Mouse (Mus musculus): Measurements from ENCODE around the gene Gtpbp6. TPM values are rescaled to one million over a fixed set of nuclear protein-coding genes. Genes with fewer than 3 reads are reported as not detected.

The Gtpbp6 gene
- polyA plus RNA-seq (2014; fragmentation: Illumina TruSeq; extraction: RNeasy Lipid Tissue Mini Kit (QIAGEN cat#74804); ENCODE audit: low read depth, low replicate concordance): not detected

DNA sequence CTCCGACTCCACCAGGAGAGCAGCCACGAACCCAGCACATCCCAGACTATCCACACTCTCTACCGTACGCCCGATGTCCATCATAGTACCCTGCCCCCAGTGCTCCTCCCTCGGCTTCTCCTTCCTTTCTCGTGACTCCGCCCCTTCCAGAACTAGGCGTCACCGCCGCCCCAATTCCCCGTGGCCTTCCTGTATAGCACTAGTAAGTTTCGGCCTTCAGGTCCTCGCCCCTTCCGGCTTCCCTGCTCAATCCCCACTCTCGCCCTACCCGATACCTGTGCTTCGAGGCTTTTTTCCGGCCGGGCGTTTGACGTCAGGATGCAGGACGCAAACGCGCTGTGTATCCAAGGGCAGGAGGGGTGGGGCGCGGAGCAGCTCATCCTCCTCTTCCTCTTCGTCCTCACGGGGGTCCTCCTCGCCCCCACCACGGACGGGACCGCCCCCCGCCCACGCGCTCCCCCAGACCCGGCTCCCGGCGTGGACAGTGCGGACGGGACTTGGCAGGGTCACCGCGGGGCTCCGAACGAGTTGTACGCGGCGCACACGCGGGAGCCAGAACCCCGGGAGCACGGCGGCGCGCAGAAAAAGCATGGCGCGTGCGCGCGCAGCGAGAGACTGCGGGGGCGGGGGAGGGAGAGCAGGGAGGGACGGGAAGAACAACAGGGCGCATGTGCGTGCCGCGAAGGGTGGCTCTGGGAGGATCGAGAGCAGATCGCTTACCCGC lies at the start of gene Gtpbp6:
TSS of gene Gtpbp6 (minus strand) at position 617 of the 724 bp plus-strand sequence.

DNA sequence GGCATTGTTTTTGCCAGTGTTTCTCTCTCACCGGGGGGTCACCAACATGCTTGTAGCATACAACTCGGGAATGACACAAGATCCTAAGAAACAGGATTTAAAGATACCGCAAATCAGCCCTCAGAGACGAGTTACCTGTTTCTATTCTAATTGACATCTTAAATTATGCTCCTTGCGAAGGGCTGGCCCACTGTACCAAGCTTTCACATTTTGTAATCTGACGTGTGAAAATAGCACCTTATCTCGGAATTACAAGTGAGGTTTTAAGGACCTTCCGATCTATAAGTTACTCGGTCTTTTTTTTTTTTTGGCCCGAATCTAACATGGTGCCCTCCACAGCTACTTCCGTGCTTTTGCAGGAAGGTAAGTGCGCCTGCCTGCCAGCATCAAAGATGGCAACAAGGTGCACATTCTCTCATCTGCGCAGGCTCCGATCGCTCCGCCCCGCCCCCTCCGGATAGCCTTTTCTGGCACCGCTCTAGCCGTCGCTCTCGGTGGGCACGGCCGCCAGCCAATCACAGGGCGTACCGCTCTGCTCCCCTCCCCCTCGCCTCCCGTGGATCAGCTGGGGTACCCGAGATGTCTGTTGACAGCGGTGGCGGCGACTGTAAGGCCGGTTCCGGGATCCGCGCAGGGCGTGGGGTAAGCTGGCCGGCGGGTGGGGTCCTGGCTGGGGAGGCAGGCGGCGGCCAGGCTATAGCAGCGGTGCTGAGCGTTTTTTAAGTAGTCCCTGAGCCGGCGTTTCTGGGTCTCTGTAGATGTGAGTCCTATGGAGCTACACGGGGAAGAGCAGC lies 27.5 kb upstream of the Gtpbp6 start, which contains the start of gene Chfr:
TSS of gene Chfr (plus strand) at position 550 of the 794 bp plus-strand sequence.

DNA sequence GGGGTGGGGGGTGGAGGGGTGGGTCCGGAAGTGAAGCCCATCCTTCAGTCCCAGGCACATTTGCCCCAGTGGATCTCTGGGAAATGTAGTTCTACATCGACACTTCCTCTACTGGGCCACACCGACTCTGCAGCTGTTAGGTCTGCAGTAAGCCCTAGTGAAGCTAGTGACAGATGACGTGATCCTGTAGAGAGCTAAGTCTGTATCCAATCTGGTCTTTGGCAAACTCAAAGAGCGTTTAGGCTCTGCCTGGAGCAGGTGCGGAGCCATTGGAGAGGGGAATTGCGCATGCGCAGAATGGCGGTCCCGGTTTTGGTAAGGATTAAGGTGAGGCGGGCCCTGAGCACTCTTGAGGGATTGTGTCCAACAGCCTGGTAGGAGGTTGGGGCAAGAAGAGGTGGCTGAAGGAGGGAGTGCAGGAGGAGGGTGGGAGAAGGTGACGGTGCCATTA lies 2.0 kb upstream of the Gtpbp6 start, which contains the start of gene Zfp605:
TSS of gene Zfp605 (plus strand) at position 102 of the 451 bp plus-strand sequence.

DNA sequence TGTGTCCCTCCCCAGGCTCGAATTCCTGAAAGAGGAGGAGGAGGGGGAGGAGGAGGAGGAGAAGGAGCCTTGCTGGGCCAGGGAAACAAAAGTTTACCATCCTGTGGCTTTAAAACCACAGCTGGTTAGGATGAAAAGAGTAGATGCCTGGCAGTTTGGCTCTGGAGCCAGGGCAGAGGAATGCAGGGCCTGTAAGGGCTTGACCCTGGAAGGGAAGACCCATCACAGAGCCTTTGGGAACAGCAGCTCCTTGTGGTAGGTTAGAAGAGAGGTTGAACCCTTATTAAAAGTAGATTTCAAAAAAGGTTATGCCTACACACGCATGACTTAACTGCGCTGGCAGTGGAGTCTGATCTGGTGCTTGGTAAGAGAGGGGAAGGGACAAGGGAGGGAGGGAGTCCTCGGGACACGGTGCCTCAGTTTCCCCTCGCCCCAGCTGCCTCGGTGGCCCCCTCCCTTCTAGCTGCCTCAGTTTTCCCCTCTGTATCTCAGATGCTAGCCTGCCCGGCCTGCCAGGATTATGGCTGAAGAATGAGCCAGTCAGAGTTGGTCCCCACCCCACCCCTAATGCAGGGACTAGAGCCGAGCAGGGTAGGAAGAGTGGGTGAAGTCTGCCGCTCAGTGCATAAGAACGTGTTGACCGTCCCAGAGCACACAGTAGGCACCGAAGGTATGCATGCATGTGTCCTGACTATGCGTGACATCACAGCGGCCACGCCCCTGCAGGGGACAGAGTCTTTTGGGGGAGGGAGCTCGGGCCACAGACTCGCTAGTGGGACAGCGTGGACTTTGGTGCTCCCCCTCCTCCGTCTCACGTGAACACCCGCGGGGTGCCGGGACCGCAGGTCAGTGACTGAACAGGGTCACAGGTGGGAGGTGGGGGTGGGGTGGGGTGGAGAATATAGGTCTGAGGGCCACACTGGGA lies 8.1 kb downstream of the Gtpbp6 start, which contains the start of gene Plcxd1:
TSS of gene Plcxd1 (plus strand) at position 314 of the 925 bp plus-strand sequence.

DNA sequence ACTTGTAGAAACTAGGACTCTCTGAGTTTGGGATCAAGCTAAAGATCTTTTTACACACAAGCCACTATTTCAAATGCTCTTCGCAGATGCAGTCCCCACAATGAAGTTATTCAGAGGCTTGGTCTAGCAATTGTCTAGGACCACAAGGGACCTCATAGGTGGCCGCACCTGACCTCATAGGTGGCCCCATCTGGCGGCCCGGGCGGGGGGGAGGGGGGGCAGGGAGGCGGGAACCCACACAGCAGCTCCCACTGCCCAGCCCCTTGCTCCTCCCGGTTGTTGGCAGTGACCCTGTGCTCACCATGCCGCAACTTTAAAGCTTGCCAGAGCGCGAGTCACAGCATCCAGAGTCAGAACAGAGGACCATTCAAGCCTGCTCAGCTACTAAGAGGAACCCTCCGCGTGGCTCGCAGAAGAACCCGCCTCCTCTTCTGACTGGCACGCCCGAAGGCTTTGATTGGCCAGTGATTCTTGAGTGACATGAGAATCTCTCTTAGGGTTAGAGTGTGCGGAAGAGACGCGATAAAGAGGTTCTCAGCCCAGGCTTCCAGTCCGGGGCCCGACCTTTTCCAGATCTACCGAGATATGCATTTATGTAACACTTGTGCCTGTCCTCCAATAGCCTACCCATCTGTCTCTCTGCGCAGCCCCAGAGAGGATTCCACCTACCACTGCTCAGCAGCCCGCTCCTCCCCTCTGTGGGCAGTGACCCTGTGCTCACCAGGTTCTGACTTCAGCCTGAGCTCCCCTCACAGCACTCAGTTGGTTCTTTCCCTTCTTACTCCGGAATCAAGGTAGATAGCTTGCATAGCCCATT lies 13.8 kb downstream of the Gtpbp6 start, which contains the start of gene Gm35315:
TSS of gene Gm35315 (minus strand) at position 391 of the 817 bp plus-strand sequence.

DNA sequence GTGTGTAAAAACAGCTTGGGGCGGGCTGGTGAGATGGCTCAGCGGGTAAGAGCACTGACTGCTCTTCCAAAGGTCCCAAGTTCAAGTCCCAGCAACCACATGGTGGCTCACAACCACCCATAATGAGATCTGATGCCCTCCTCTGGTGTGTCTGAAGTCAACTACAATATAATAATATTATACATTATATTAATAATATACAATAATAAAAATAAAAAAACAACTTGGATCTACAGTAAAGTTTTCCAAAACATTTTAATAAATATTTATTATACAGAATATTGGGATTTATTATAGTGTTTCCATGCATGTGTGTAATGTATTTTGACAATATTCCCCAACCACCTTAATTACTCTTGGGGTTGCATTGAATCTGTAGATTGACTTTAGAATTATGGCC lies 35.6 kb downstream of the Gtpbp6 start, which contains the start of gene Gm17655:
TSS of gene Gm17655 (minus strand) at position 101 of the 400 bp plus-strand sequence.

Other genes with a start within 250 kb of the Gtpbp6 start
- 27.5 TPM for gene Gm15446, start 184.8 kb downstream of the Gtpbp6 start, polyA plus RNA-seq (2014; fragmentation: Illumina TruSeq; extraction: RNeasy Lipid Tissue Mini Kit (QIAGEN cat#74804); ENCODE audit: low read depth, low replicate concordance)
- gene Zfp932, start 111.7 kb downstream of the Gtpbp6 start, polyA plus RNA-seq (2014; fragmentation: Illumina TruSeq; extraction: RNeasy Lipid Tissue Mini Kit (QIAGEN cat#74804); ENCODE audit: low read depth, low replicate concordance): 114 TPM
- gene Gm17655, start 35.7 kb downstream of the Gtpbp6 start, polyA plus RNA-seq (2014; fragmentation: Illumina TruSeq; extraction: RNeasy Lipid Tissue Mini Kit (QIAGEN cat#74804); ENCODE audit: low read depth, low replicate concordance): 15.3 TPM
- 1.6 TPM for gene Gm35315, start 13.8 kb downstream of the Gtpbp6 start, polyA plus RNA-seq (2014; fragmentation: Illumina TruSeq; extraction: RNeasy Lipid Tissue Mini Kit (QIAGEN cat#74804); ENCODE audit: low read depth, low replicate concordance)
- not detected for gene Plcxd1, start 8.2 kb downstream of the Gtpbp6 start, polyA plus RNA-seq (2014; fragmentation: Illumina TruSeq; extraction: RNeasy Lipid Tissue Mini Kit (QIAGEN cat#74804); ENCODE audit: low read depth, low replicate concordance)
- gene Zfp605, start 1.9 kb upstream of the Gtpbp6 start, polyA plus RNA-seq (2014; fragmentation: Illumina TruSeq; extraction: RNeasy Lipid Tissue Mini Kit (QIAGEN cat#74804); ENCODE audit: low read depth, low replicate concordance): 17.5 TPM
- gene Chfr, start 27.6 kb upstream of the Gtpbp6 start, polyA plus RNA-seq (2014; fragmentation: Illumina TruSeq; extraction: RNeasy Lipid Tissue Mini Kit (QIAGEN cat#74804); ENCODE audit: low read depth, low replicate concordance): 20.0 TPM
- gene Golga3, start 68.5 kb upstream of the Gtpbp6 start, polyA plus RNA-seq (2014; fragmentation: Illumina TruSeq; extraction: RNeasy Lipid Tissue Mini Kit (QIAGEN cat#74804); ENCODE audit: low read depth, low replicate concordance): 21.9 TPM
- gene Ankle2, start 122.8 kb upstream of the Gtpbp6 start, polyA plus RNA-seq (2014; fragmentation: Illumina TruSeq; extraction: RNeasy Lipid Tissue Mini Kit (QIAGEN cat#74804); ENCODE audit: low read depth, low replicate concordance): 76.6 TPM
- gene Pgam5, start 161.7 kb upstream of the Gtpbp6 start, polyA plus RNA-seq (2014; fragmentation: Illumina TruSeq; extraction: RNeasy Lipid Tissue Mini Kit (QIAGEN cat#74804); ENCODE audit: low read depth, low replicate concordance): 46.5 TPM
- gene Pxmp2, start 178.0 kb upstream of the Gtpbp6 start, polyA plus RNA-seq (2014; fragmentation: Illumina TruSeq; extraction: RNeasy Lipid Tissue Mini Kit (QIAGEN cat#74804); ENCODE audit: low read depth, low replicate concordance): 8.0 TPM
- 2.6 TPM for gene Pole, start 178.1 kb upstream of the Gtpbp6 start, polyA plus RNA-seq (2014; fragmentation: Illumina TruSeq; extraction: RNeasy Lipid Tissue Mini Kit (QIAGEN cat#74804); ENCODE audit: low read depth, low replicate concordance)
- not detected for gene P2rx2, start 235.0 kb upstream of the Gtpbp6 start, polyA plus RNA-seq (2014; fragmentation: Illumina TruSeq; extraction: RNeasy Lipid Tissue Mini Kit (QIAGEN cat#74804); ENCODE audit: low read depth, low replicate concordance)
- gene Lrcol1, start 236.5 kb upstream of the Gtpbp6 start, polyA plus RNA-seq (2014; fragmentation: Illumina TruSeq; extraction: RNeasy Lipid Tissue Mini Kit (QIAGEN cat#74804); ENCODE audit: low read depth, low replicate concordance): not detected

Data from adrenal gland, adult 10 weeks (tissue).